Mouse (Mus musculus): ENCODE data around the gene Cdc45. TPM values are rescaled to one million over a fixed set of nuclear protein-coding genes. Genes with fewer than 3 reads are reported as not detected.

Gene Cdc45
- polyA plus RNA-seq, 1 experiment from 2014 or later, result 30.9 TPM

GRCm38 (mm10) chr16:18778461-18778860 is 33.3 kb downstream of the Cdc45 start:
- peak overlapping the region; percentile 47 for H3K4me3 ChIP-seq (replicated peaks; ENCODE audit: low read length)
- H3K9me3 ChIP-seq (replicated peaks; ENCODE audit: control insufficient read depth, low read length), result no peaks in the 10 kb centered on the region
- H3K27ac ChIP-seq (ENCODE audit: low read length), result no peak overlapping the region
- peaks cover 42% of the 10 kb centered on the region for H3K27me3 ChIP-seq (ENCODE audit: control insufficient read depth, insufficient read depth, low read length)
- H3K4me1 ChIP-seq (ENCODE audit: control insufficient read depth, insufficient read depth, low read length), result no peaks in the 10 kb centered on the region
- no peaks in the 10 kb centered on the region for H3K36me3 ChIP-seq (ENCODE audit: control insufficient read depth, insufficient read depth, low read length)
- WGBS, result 45% methylated on average over 2 of the region's 2 CpGs
- peak overlapping the region; percentile 58 for H3K9ac ChIP-seq (ENCODE audit: low read length)
- peak overlapping the region; percentile 64; the same call in 1 of the 2 replicates for H3K4me2 ChIP-seq (ENCODE audit: low read depth, low read length)
- no peak for ATAC-seq (ENCODE audit: insufficient read depth, low FRiP score)

- no peaks in the 10 kb centered on the region for H3K9me3 ChIP-seq (replicated peaks; ENCODE audit: control insufficient read depth, low read length)
- H3K9ac ChIP-seq (ENCODE audit: low read length), result peak overlapping the region; percentile 58
- H3K27me3 ChIP-seq (ENCODE audit: control insufficient read depth, insufficient read depth, low read length), result peaks cover 42% of the 10 kb centered on the region
- peak; percentile 30; the same call in 1 of the 2 replicates for ATAC-seq (ENCODE audit: insufficient read depth, low FRiP score)
- H3K4me3 ChIP-seq (replicated peaks; ENCODE audit: low read length), result peak overlapping the region; percentile 47
- no peak overlapping the region for H3K27ac ChIP-seq (ENCODE audit: low read length)
- 3% methylated on average over 80 of the region's 80 CpGs for WGBS
- no peaks in the 10 kb centered on the region for H3K36me3 ChIP-seq (ENCODE audit: control insufficient read depth, insufficient read depth, low read length)
- peak overlapping the region; percentile 64 for H3K4me2 ChIP-seq (ENCODE audit: low read depth, low read length)
- no peaks in the 10 kb centered on the region for H3K4me1 ChIP-seq (ENCODE audit: control insufficient read depth, insufficient read depth, low read length)
Observed at GRCm38 (mm10) chr16:18777101-18778080, 34.4 kb downstream of the Cdc45 start.

- peak; percentile 72 for ATAC-seq (ENCODE audit: insufficient read depth, low FRiP score)
- peak within 1 kb of the TSS; percentile 47 for H3K4me3 ChIP-seq (replicated peaks; ENCODE audit: low read length)
- peak within 1 kb of the TSS; percentile 2; the same call in 1 of the 2 replicates for H3K27ac ChIP-seq (ENCODE audit: low read length)
- H3K9ac ChIP-seq (ENCODE audit: low read length), result peak within 1 kb of the TSS; percentile 58
- H3K4me2 ChIP-seq (ENCODE audit: low read depth, low read length), result peak within 1 kb of the TSS; percentile 64
- H3K4me1 ChIP-seq (ENCODE audit: control insufficient read depth, insufficient read depth, low read length), result no peaks in the 10 kb centered on the region
- H3K36me3 ChIP-seq (ENCODE audit: control insufficient read depth, insufficient read depth, low read length), result no peaks in the 10 kb centered on the region
- H3K9me3 ChIP-seq (replicated peaks; ENCODE audit: control insufficient read depth, low read length), result no peaks in the 10 kb centered on the region
- peaks cover 42% of the 10 kb centered on the region for H3K27me3 ChIP-seq (ENCODE audit: control insufficient read depth, insufficient read depth, low read length)
- 9% methylated on average over 19 of the region's 19 CpGs for WGBS
Observed at GRCm38 (mm10) chr16:18776556-18777100, 35.2 kb downstream of the Cdc45 start, which contains the start of gene Cldn5. Gene Cldn5 (plus strand): TSS chr16:18776847.

GRCm38 (mm10) chr16:18775621-18776555 is 35.9 kb downstream of the Cdc45 start:
- Histone ChIP-seq H3K27me3 (ENCODE audit: control insufficient read depth, insufficient read depth, low read length) (peaks cover 42% of the 10 kb centered on the region), H3K4me2 (ENCODE audit: low read depth, low read length) (peak overlapping the region; percentile 64; the same call in 1 of the 2 replicates), H3K36me3 (ENCODE audit: control insufficient read depth, insufficient read depth, low read length) (no peaks in the 10 kb centered on the region), H3K4me3 (replicated peaks; ENCODE audit: low read length) (no peak overlapping the region; the same call in 1 of the 2 replicates), H3K4me1 (ENCODE audit: control insufficient read depth, insufficient read depth, low read length) (no peaks in the 10 kb centered on the region), H3K9ac (ENCODE audit: low read length) (no peak overlapping the region), H3K27ac (ENCODE audit: low read length) (peak overlapping the region; percentile 2; the same call in 1 of the 2 replicates), H3K9me3 (replicated peaks; ENCODE audit: control insufficient read depth, low read length) (no peaks in the 10 kb centered on the region)
- WGBS, result 45% methylated on average over 18 of the region's 18 CpGs
- no peak for ATAC-seq (ENCODE audit: insufficient read depth, low FRiP score)

GRCm38 (mm10) chr16:18773936-18774335 is 37.9 kb downstream of the Cdc45 start:
- H3K4me2 ChIP-seq (ENCODE audit: low read depth, low read length), result no peak overlapping the region
- ATAC-seq (ENCODE audit: insufficient read depth, low FRiP score), result no peak
- H3K9ac ChIP-seq (ENCODE audit: low read length), result no peak overlapping the region
- H3K36me3 ChIP-seq (ENCODE audit: control insufficient read depth, insufficient read depth, low read length), result no peaks in the 10 kb centered on the region
- 20% methylated on average over 2 of the region's 2 CpGs for WGBS
- H3K27me3 ChIP-seq (ENCODE audit: control insufficient read depth, insufficient read depth, low read length), result peaks cover 35% of the 10 kb centered on the region
- H3K4me1 ChIP-seq (ENCODE audit: control insufficient read depth, insufficient read depth, low read length), result no peaks in the 10 kb centered on the region
- no peak overlapping the region for H3K27ac ChIP-seq (ENCODE audit: low read length)
- no peak overlapping the region for H3K4me3 ChIP-seq (replicated peaks; ENCODE audit: low read length)
- no peaks in the 10 kb centered on the region for H3K9me3 ChIP-seq (replicated peaks; ENCODE audit: control insufficient read depth, low read length)

- H3K4me1 ChIP-seq (ENCODE audit: control insufficient read depth, insufficient read depth, low read length), result no peaks in the 10 kb centered on the region
- no peak overlapping the region for H3K9ac ChIP-seq (ENCODE audit: low read length)
- H3K36me3 ChIP-seq (ENCODE audit: control insufficient read depth, insufficient read depth, low read length), result no peaks in the 10 kb centered on the region
- 60% methylated on average over 1 of the region's 1 CpGs for WGBS
- no peak overlapping the region for H3K4me2 ChIP-seq (ENCODE audit: low read depth, low read length)
- H3K4me3 ChIP-seq (replicated peaks; ENCODE audit: low read length), result no peak overlapping the region
- H3K27ac ChIP-seq (ENCODE audit: low read length), result no peak overlapping the region
- H3K27me3 ChIP-seq (ENCODE audit: control insufficient read depth, insufficient read depth, low read length), result no peaks in the 10 kb centered on the region
- no peaks in the 10 kb centered on the region for H3K9me3 ChIP-seq (replicated peaks; ENCODE audit: control insufficient read depth, low read length)
- no peak for ATAC-seq (ENCODE audit: insufficient read depth, low FRiP score)
Observed at GRCm38 (mm10) chr16:18769501-18769900, 42.3 kb downstream of the Cdc45 start.

GRCm38 (mm10) chr16:18766390-18766789 is 45.4 kb downstream of the Cdc45 start:
- H3K27me3 ChIP-seq (ENCODE audit: control insufficient read depth, insufficient read depth, low read length), result no peaks in the 10 kb centered on the region
- no peak overlapping the region for H3K4me3 ChIP-seq (replicated peaks; ENCODE audit: low read length)
- no peaks in the 10 kb centered on the region for H3K4me1 ChIP-seq (ENCODE audit: control insufficient read depth, insufficient read depth, low read length)
- H3K27ac ChIP-seq (ENCODE audit: low read length), result no peak overlapping the region
- no peak for ATAC-seq (ENCODE audit: insufficient read depth, low FRiP score)
- H3K9me3 ChIP-seq (replicated peaks; ENCODE audit: control insufficient read depth, low read length), result no peaks in the 10 kb centered on the region
- no peaks in the 10 kb centered on the region for H3K36me3 ChIP-seq (ENCODE audit: control insufficient read depth, insufficient read depth, low read length)
- H3K4me2 ChIP-seq (ENCODE audit: low read depth, low read length), result no peak overlapping the region
- WGBS, result 70% methylated on average over 4 of the region's 4 CpGs
- H3K9ac ChIP-seq (ENCODE audit: low read length), result no peak overlapping the region

- H3K27ac ChIP-seq (ENCODE audit: low read length), result no peak overlapping the region
- H3K36me3 ChIP-seq (ENCODE audit: control insufficient read depth, insufficient read depth, low read length), result no peaks in the 10 kb centered on the region
- no peaks in the 10 kb centered on the region for H3K4me1 ChIP-seq (ENCODE audit: control insufficient read depth, insufficient read depth, low read length)
- H3K4me2 ChIP-seq (ENCODE audit: low read depth, low read length), result no peak overlapping the region
- H3K27me3 ChIP-seq (ENCODE audit: control insufficient read depth, insufficient read depth, low read length), result no peaks in the 10 kb centered on the region
- H3K9me3 ChIP-seq (replicated peaks; ENCODE audit: control insufficient read depth, low read length), result no peaks in the 10 kb centered on the region
- 50% methylated on average over 3 of the region's 3 CpGs for WGBS
- ATAC-seq (ENCODE audit: insufficient read depth, low FRiP score), result no peak
- no peak overlapping the region for H3K4me3 ChIP-seq (replicated peaks; ENCODE audit: low read length)
- H3K9ac ChIP-seq (ENCODE audit: low read length), result no peak overlapping the region
Observed at GRCm38 (mm10) chr16:18762960-18763359, 48.8 kb downstream of the Cdc45 start.

Data from stomach, embryonic 16.5 days (tissue).